Mouse (Mus musculus) forebrain, postnatal 0 days (tissue): ENCODE results near the gene Shisa9. TPM values are rescaled to one million over a fixed set of nuclear protein-coding genes. Genes with fewer than 3 reads are reported as not detected.
"Not testable (repeated sequence)": the region's sequence is repeated elsewhere in the genome, so short reads cannot be mapped to it uniquely, and the experiment has no call there.

Experiments used
- ATAC-seq: fragments of 200-750 bp; cut with Nextera tagmentation; 2 replicates; pipeline ENCODE4 v1.8.0; 2017; ENCODE audit warnings: mild to moderate bottlenecking, moderate library complexity
- DNase-seq: peaks from one replicate; pipeline ENCODE4 v3.0.0-alpha.2; 2015
- H3K27ac ChIP-seq: fragments of 300-500 bp; sonication (generic); 2 replicates; pipeline ENCODE4 v1.5.1; 2014; ENCODE audit warnings: low read depth, mild to moderate bottlenecking, antibody characterized with exemption, low read length, moderate library complexity, mixed read lengths
- H3K27me3 ChIP-seq: fragments of 300-500 bp; sonication (generic); 2 replicates; pipeline ENCODE4 v1.6.1; 2014; ENCODE audit warnings: mild to moderate bottlenecking, low read length, mixed read lengths; ENCODE audit not compliant: insufficient read depth
- H3K36me3 ChIP-seq: fragments of 300-500 bp; sonication (generic); 2 replicates; pipeline ENCODE4 v1.6.1; 2014; ENCODE audit warnings: mild to moderate bottlenecking, moderate library complexity; ENCODE audit not compliant: insufficient read depth
- H3K4me1 ChIP-seq: fragments of 300-500 bp; sonication (generic); 2 replicates; pipeline ENCODE4 v1.6.1; 2014; ENCODE audit warnings: antibody characterized with exemption; ENCODE audit not compliant: insufficient read depth
- H3K4me2 ChIP-seq: fragments of 300-500 bp; sonication (generic); 2 replicates; pipeline ENCODE4 v1.6.1; 2014; ENCODE audit warnings: low read depth, mild to moderate bottlenecking, moderate library complexity
- H3K4me3 ChIP-seq: fragments of 300-500 bp; sonication (generic); 2 replicates; pipeline ENCODE4 v1.5.1; 2014; ENCODE audit warnings: low read depth, low read length, mixed read lengths
- H3K9ac ChIP-seq: fragments of 300-500 bp; sonication (generic); 2 replicates; pipeline ENCODE4 v1.6.1; 2014; ENCODE audit warnings: mild to moderate bottlenecking
- H3K9me3 ChIP-seq: fragments of 300-500 bp; sonication (generic); 2 replicates; pipeline ENCODE4 v1.6.1; 2016; ENCODE audit warnings: low read length
- CTCF ChIP-seq: sonication (generic); IDR thresholded peaks from 2 replicates; pipeline ENCODE4 v1.5.1; 2016; ENCODE audit warnings: antibody characterized with exemption, control low read depth, low read depth
- WGBS: fragments of 180-500 bp; shearing (Covaris S2); extraction: QIAGEN DNeasy Blood & Tissue Kit; methylation state at CpG from one replicate; pipeline ENCODE4 v1.1.7; 2014; 5-methylcytosine and 5-hydroxymethylcytosine counted together
- polyA plus RNA-seq: library from polyadenylated mRNA; unstranded; fragments of >200 nt; fragmentation: Nextera tagmentation; extraction: Ambion mirVana; gene quantifications from 2 replicates; pipeline ENCODE4 v1.2.1, GENCODE M21; 2015
- total RNA-seq: library from RNA; depleted of rRNA; stranded (reverse); fragments of >200 nt; gene quantifications from 2 replicates; pipeline ENCODE4 v1.2.3, GENCODE M21; 2014; rRNA removed

The Shisa9 gene
- 38.2 and 38.9 TPM in 2 replicates for total RNA-seq
- 21.7 and 21.9 TPM in 2 replicates for polyA plus RNA-seq

- under 1% methylated on average over 36 of the region's 42 CpGs for WGBS
- no peaks in the 10 kb centered on the region for H3K27me3 ChIP-seq
- peak within 1 kb of the TSS; percentile 90 for H3K4me2 ChIP-seq
- no peaks in the 10 kb centered on the region for H3K36me3 ChIP-seq
- H3K9ac ChIP-seq, result peak within 1 kb of the TSS; percentile 73
- H3K4me1 ChIP-seq, result peaks cover 10% of the 10 kb centered on the region; the same call in 1 of the 2 replicates
- TF ChIP-seq CTCF, result peak; percentile 36; the same call in 1 of the 2 replicates
- DNase-seq (peak; percentile 71), ATAC-seq (peak; percentile 79)
- H3K9me3 ChIP-seq, result no peaks in the 10 kb centered on the region
- H3K27ac ChIP-seq, result peak within 1 kb of the TSS; percentile 47
- peak within 1 kb of the TSS; percentile 69 for H3K4me3 ChIP-seq
Measured at GRCm38 (mm10) chr16:11983616-11984270, at the start of gene Shisa9. Shisa9 (plus strand) TSS chr16:11984113.

DNA sequence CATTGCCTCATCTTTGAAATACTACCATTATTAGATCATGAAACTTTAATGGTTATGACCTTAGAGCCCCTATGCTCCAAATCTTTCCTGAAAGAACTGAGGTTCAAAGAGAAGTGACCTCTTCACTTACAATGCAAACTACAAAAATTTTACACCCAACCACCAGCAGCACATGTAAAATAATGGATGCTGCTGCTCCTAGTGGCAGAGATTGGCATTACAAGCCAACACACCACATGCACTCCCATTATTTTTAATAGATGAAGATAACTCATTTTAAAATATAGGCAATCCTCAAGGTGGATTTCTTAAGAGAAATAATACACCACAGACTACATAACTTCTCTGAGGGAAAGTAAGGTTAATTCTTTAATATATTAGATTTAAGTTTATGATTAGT, 43.4 kb upstream of the Shisa9 start:
- ATAC-seq (no peak), DNase-seq (peak; percentile 45)
- H3K27ac ChIP-seq, result no peak overlapping the region

GRCm38 (mm10) chr16:11960691-11961090, 23.2 kb upstream of the Shisa9 start:
- no peak overlapping the region for H3K9ac ChIP-seq
- WGBS, result 65% methylated on average over 1 of the region's 1 CpGs
- no peak overlapping the region; the same call in 1 of the 2 replicates for H3K27ac ChIP-seq
- no peaks in the 10 kb centered on the region for H3K27me3 ChIP-seq
- H3K4me2 ChIP-seq, result no peak overlapping the region
- H3K4me1 ChIP-seq, result no peaks in the 10 kb centered on the region
- H3K4me3 ChIP-seq, result no peak overlapping the region
- H3K9me3 ChIP-seq, result no peaks in the 10 kb centered on the region
- H3K36me3 ChIP-seq, result no peaks in the 10 kb centered on the region
- TF ChIP-seq CTCF, result no peak
- no peak for ATAC-seq
- DNase-seq, result peak; percentile 29

More for the DNA sequence above, 43.4 kb upstream of the Shisa9 start:
- H3K9ac ChIP-seq, result no peak overlapping the region
- no peaks in the 10 kb centered on the region for H3K4me1 ChIP-seq
- no peaks in the 10 kb centered on the region for H3K9me3 ChIP-seq
- no peak overlapping the region for H3K4me2 ChIP-seq
- no peaks in the 10 kb centered on the region for H3K36me3 ChIP-seq
- no peak overlapping the region for H3K4me3 ChIP-seq
- H3K27me3 ChIP-seq, result no peaks in the 10 kb centered on the region
- peak; percentile 74 for TF ChIP-seq CTCF

DNA sequence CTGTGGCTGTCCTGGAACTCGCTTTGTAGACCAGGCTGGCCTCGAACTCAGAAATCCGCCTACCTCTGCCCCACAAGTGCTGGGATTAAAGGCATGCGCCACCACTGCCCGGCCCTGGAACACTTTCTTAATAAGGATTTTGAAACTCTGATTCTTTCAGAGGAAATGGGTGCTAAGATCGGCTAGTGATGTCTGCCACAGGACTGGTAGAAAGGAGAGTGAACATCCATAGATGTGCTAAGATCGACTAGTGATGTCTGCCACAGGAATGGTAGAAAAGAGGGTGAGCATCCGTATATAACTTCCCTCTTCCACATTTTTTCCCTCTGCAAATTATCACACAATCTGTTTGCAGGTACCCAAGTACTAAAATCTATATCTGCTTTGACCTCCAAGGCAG, 17.9 kb upstream of the Shisa9 start:
- Histone ChIP-seq H3K27ac (no peak overlapping the region), H3K36me3 (no peaks in the 10 kb centered on the region), H3K4me3 (no peak overlapping the region), H3K9ac (no peak overlapping the region), H3K27me3 (no peaks in the 10 kb centered on the region), H3K4me1 (no peaks in the 10 kb centered on the region), H3K9me3 (no peaks in the 10 kb centered on the region), H3K4me2 (no peak overlapping the region)
- 90% methylated on average over 8 of the region's 8 CpGs for WGBS
- no peak for DNase-seq
- no peak for ATAC-seq
- TF ChIP-seq CTCF, result no peak

GRCm38 (mm10) chr16:11966810-11967209, 17.1 kb upstream of the Shisa9 start:
- not testable (repeated sequence) for DNase-seq, H3K4me2 ChIP-seq, H3K4me3 ChIP-seq, H3K9me3 ChIP-seq, H3K27me3 ChIP-seq, H3K36me3 ChIP-seq, ATAC-seq, H3K9ac ChIP-seq, H3K27ac ChIP-seq, H3K4me1 ChIP-seq
- WGBS, result 83% methylated on average over 4 of the region's 5 CpGs

GRCm38 (mm10) chr16:11967579-11967978, 16.3 kb upstream of the Shisa9 start:
- no peaks in the 10 kb centered on the region for H3K36me3 ChIP-seq
- H3K4me1 ChIP-seq, result no peaks in the 10 kb centered on the region
- no peak overlapping the region for H3K4me2 ChIP-seq
- DNase-seq (no peak), ATAC-seq (no peak)
- H3K9ac ChIP-seq, result no peak overlapping the region
- no peak overlapping the region for H3K27ac ChIP-seq
- TF ChIP-seq CTCF, result peak; percentile 11; the same call in 1 of the 2 replicates
- H3K9me3 ChIP-seq, result no peaks in the 10 kb centered on the region
- no peak overlapping the region for H3K4me3 ChIP-seq
- 71% methylated on average over 2 of the region's 2 CpGs for WGBS
- H3K27me3 ChIP-seq, result no peaks in the 10 kb centered on the region

- H3K4me3 ChIP-seq, result no peak overlapping the region
- H3K9me3 ChIP-seq, result no peaks in the 10 kb centered on the region
- 31% methylated on average over 4 of the region's 4 CpGs for WGBS
- H3K4me1 ChIP-seq, result no peaks in the 10 kb centered on the region
- no peak overlapping the region for H3K4me2 ChIP-seq
- no peak for TF ChIP-seq CTCF
- ATAC-seq, result no peak
- no peak overlapping the region for H3K9ac ChIP-seq
- DNase-seq, result peak; percentile 22
- no peaks in the 10 kb centered on the region for H3K36me3 ChIP-seq
- no peaks in the 10 kb centered on the region for H3K27me3 ChIP-seq
- no peak overlapping the region for H3K27ac ChIP-seq
Measured at GRCm38 (mm10) chr16:11973707-11974106, 10.2 kb upstream of the Shisa9 start.
